Mouse (Mus musculus) embryonic stem cell, embryonic (primary cell): Measurements from ENCODE around the gene Gadd45b.

ENCODE experiments used
- CTCF ChIA-PET, 4 experiments: fragments of 300-600 bp in 2 of 4; fragments of 350-600 bp in 2 of 4; sonication (Branson Sonifier 250); formaldehyde crosslinking; loops; one replicate each; lab custom pipeline; 2022; ENCODE audit warnings: inconsistent platforms in 2 of 4; lab: Charles Lee
- POLR2A ChIA-PET, 4 experiments: fragments of 300-600 bp in 2 of 4; fragments of 350-600 bp in 2 of 4; sonication (Branson Sonifier 250); formaldehyde crosslinking; loops; one replicate each; lab custom pipeline; 2022; ENCODE audit warnings: antibody characterized with exemption in 4 of 4, inconsistent platforms in 1 of 4; lab: Charles Lee

Gene Gadd45b

DNA sequence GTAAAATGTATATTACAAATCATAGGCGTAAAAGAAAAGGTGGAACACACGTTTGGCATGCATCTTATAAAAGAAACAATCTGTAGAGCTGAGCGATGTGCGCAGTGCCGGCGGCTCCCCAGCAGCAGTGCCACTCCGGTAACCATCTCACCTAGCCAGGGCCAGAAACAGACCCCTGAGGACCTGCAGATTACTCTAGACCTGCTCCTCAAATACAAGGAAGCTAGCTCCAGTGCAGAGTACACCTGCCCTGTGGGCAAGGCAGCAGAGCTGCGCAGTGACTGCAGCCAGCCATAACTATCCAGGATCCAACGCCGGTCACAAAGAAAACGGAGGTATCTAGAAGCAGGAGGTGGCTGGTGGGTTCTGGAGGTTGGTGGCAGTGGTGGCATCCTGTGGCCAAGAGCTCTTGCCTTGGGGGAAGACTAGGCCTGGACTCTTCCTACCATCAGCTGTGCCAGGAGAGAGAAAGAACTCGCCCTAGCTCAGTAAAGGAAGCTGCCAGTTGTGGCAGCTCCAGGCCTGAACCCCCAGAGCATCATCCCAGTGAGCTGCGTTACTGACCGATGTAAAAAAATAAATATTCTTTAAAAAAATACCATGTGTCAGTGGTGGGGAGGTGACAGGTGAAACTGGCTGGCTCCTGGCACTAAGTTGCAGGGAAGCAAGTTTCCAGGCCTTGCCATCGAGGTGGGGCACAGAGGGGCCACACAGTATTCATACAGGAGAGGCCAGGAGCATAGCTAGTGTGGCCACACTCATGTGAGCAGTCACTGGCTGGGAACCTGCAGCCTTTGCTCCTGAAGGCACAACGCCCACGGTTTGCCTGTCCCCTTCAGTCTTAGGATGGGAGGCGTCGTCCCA, 28.2 kb upstream of the Gadd45b start:
- ChIA-PET POLR2A (interaction anchor here in 3 of 4 experiments (0.6 to 5.8 kb wide), 28 partner anchors 12 to 391 kb away, joined by 3 to 64 read pairs (median 6); partner anchors contain the start of genes Gadd45b (in 2 of the 3), Lmnb2 (in 2 of the 3), 4930442H23Rik (in 1 of the 3) and Ap3d1 (in 1 of the 3)), CTCF (interaction anchor here (0.6 to 3.0 kb wide), 9 partner anchors 21 to 181 kb away, joined by 3 to 21 read pairs (median 3); partner anchors contain the start of gene Slc39a3 (in 1 of the 4))

DNA sequence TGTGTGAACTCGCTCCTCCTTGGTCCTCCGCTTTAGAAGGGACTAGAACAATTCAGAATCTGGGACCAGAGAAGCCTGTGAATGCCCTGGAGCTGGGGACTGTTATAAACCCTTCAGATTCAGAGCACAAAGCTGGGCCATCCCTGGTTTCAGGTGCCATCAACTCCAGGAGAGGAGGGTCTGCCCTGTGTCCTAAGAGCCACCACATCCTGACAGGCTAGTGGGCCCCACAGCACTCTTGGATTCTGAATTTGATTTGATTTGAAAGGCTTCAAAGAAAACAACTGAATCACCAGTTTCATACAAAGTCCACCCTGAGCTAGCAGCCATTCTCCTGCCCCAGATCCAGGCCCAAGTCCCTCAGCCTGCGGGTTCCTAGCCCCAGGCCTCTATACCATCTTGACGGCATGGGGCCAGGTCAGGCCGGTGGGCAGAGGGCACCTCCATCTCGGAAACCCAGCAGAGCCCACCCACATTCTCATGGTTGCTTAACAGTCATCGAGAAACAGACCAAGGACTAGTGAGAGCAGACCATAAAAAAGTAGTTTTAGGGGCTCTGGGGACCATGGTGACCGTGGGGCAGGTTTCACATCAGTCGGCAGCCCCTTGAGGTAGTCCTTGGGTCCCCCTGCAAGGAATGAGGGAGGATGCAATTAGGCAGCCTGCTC, 27.5 kb upstream of the Gadd45b start:
- ChIA-PET POLR2A (interaction anchor here in 3 of 4 experiments (0.6 to 5.8 kb wide), 12 partner anchors 11 to 281 kb away, joined by 3 to 64 read pairs (median 6); partner anchors contain the start of genes Gadd45b (in 2 of the 3), Lmnb2 (in 2 of the 3) and 4930442H23Rik (in 1 of the 3)), CTCF (interaction anchor here (0.6 to 3.0 kb wide), 5 partner anchors 21 to 155 kb away, joined by 3 to 21 read pairs (median 3); no protein-coding TSS in a partner anchor)

- ChIA-PET POLR2A (interaction anchor here in 2 of 4 experiments (1.2 to 5.8 kb wide), 4 partner anchors 15 to 58 kb away, joined by 4 to 64 read pairs (median 32); partner anchors contain the start of genes Gadd45b (in 2 of the 2) and Lmnb2 (in 1 of the 2)), CTCF (no interaction called here)
Measured at GRCm38 (mm10) chr10:80903282-80903681, 26.6 kb upstream of the Gadd45b start.

GRCm38 (mm10) chr10:80904004-80904693, 25.7 kb upstream of the Gadd45b start:
- ChIA-PET POLR2A (interaction anchor here in 3 of 4 experiments (0.6 to 5.8 kb wide), 24 partner anchors 8 to 272 kb away, joined by 3 to 64 read pairs (median 4); partner anchors contain the start of genes Gadd45b (in 2 of the 3), Lmnb2 (in 2 of the 3), Ap3d1 (in 1 of the 3) and Eef2 (in 1 of the 3)), CTCF (interaction anchor here in 2 of 4 experiments (0.5 to 1.6 kb wide), 5 partner anchors 14 to 156 kb away, joined by 3 to 6 read pairs (median 4); partner anchors contain the start of genes Gadd45b (in 1 of the 2) and Lmnb2 (in 1 of the 2))

GRCm38 (mm10) chr10:80904709-80905108, 25.2 kb upstream of the Gadd45b start:
- CTCF ChIA-PET, result interaction anchor here in 2 of 4 experiments (0.7 to 1.6 kb wide), 5 partner anchors 13 to 179 kb away, joined by 3 to 6 read pairs (median 4); partner anchors contain the start of gene Lmnb2 (in 1 of the 2)

GRCm38 (mm10) chr10:80909375-80910162, 20.3 kb upstream of the Gadd45b start:
- POLR2A ChIA-PET, result interaction anchor here in 2 of 4 experiments (1.0 to 1.9 kb wide), 4 partner anchors 8 to 20 kb away, joined by 3 to 7 read pairs (median 6); partner anchors contain the start of genes Gadd45b (in 2 of the 2) and Lmnb2 (in 1 of the 2)

More at GRCm38 (mm10) chr10:80904709-80905108, 25.2 kb upstream of the Gadd45b start:
- POLR2A ChIA-PET, result interaction anchor here in 3 of 4 experiments (0.6 to 5.8 kb wide), 27 partner anchors 8 to 271 kb away, joined by 3 to 64 read pairs (median 4); partner anchors contain the start of genes Gadd45b (in 2 of the 3), Ap3d1 (in 1 of the 3), Eef2 (in 1 of the 3) and Lmnb2 (in 1 of the 3)

DNA sequence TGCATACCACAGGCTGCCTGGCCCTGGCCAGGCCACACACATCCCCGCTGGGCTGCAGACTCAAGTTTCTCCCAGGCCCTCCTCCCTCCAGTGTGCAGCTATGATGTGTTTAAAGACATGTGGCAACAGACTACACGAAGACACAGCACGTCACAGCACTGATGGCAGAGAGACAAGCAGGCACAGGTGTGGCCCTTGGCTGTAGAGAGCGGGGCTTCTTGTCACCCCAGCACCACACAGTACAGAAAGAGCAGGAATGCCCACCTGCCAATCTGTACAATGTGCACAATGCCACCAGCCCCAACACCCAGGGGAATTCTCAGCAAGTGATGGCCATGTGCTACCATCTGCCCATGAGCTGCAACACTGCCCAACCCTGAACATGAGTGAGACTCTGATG, 18.5 kb upstream of the Gadd45b start:
- CTCF ChIA-PET, result no interaction called here
- POLR2A ChIA-PET, result interaction anchor here in 1 of 4 experiments (1.3 kb wide), 1 partner anchor 26 kb away, joined by 4 read pairs; no protein-coding TSS in a partner anchor

More at GRCm38 (mm10) chr10:80909375-80910162, 20.3 kb upstream of the Gadd45b start:
- CTCF ChIA-PET, result interaction anchor here in 1 of 4 experiments (0.6 kb wide), 2 partner anchors 107 to 534 kb away, joined by 3 to 4 read pairs; no protein-coding TSS in a partner anchor

- POLR2A ChIA-PET, result interaction anchor here in 1 of 4 experiments (0.8 kb wide), 1 partner anchor 23 kb away, joined by 3 read pairs; no protein-coding TSS in a partner anchor
- CTCF ChIA-PET, result no interaction called here
Measured at GRCm38 (mm10) chr10:80911891-80912290, 18.0 kb upstream of the Gadd45b start.

GRCm38 (mm10) chr10:80913364-80914011, 16.4 kb upstream of the Gadd45b start:
- ChIA-PET CTCF (interaction anchor here in 2 of 4 experiments (0.6 to 0.7 kb wide), 4 partner anchors 19 to 390 kb away, joined by 3 to 9 read pairs (median 3); no protein-coding TSS in a partner anchor), POLR2A (interaction anchor here in 2 of 4 experiments (1.0 to 24.6 kb wide), 6 partner anchors 9 to 86 kb away, joined by 3 to 1108 read pairs (median 4); partner anchors contain the start of gene Gadd45b (in 2 of the 2))

DNA sequence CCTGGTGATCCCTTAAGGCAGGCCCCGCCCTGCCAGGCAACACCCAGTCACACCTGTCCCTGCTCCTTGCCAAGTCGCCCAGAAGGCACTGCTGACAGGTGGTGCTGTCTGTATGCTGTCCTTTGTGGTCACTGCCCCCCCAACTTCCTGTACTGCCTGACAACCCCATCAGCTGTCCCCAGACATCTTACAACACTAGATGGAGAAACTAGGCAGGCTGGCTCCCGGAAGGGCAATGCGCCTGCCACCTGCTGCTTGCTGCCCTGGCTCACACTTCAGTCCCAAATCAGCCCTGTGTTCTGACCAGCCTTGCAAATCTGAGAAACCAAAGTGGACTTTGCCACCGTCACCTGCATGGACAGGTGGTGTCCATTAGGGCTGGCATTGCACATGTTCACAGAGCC, 15.6 kb upstream of the Gadd45b start:
- CTCF ChIA-PET, result interaction anchor here in 1 of 4 experiments (1.7 kb wide), 1 partner anchor 33 kb away, joined by 5 read pairs; no protein-coding TSS in a partner anchor
- POLR2A ChIA-PET, result interaction anchor here in 2 of 4 experiments (0.6 to 24.6 kb wide), 6 partner anchors 9 to 87 kb away, joined by 3 to 1108 read pairs (median 4); partner anchors contain the start of gene Gadd45b (in 2 of the 2)

DNA sequence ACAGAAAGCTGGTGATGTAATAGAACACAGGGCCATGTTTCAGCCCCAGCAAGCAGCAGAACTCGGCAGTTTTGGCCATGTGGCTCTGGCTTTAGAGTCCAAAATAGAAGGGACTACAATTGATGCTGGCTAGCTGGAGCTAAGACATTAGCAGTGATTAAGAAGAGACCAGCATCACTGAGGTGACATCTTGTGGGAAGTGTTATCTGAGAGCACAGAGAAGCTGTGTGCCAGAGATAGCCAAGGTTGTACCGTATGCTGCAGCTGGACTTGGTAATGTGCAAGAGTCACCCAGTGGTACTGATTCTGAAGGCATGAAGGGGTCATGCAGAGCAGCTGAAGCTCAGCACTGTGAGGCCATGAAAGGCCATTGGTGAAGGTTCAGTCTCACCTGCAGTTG, 14.6 kb upstream of the Gadd45b start:
- ChIA-PET CTCF (interaction anchor here in 1 of 4 experiments (1.7 kb wide), 1 partner anchor 34 kb away, joined by 5 read pairs; no protein-coding TSS in a partner anchor), POLR2A (interaction anchor here (0.5 to 24.6 kb wide), 8 partner anchors 8 to 60 kb away, joined by 3 to 1108 read pairs (median 8); partner anchors contain the start of gene Gadd45b (in 3 of the 4))

DNA sequence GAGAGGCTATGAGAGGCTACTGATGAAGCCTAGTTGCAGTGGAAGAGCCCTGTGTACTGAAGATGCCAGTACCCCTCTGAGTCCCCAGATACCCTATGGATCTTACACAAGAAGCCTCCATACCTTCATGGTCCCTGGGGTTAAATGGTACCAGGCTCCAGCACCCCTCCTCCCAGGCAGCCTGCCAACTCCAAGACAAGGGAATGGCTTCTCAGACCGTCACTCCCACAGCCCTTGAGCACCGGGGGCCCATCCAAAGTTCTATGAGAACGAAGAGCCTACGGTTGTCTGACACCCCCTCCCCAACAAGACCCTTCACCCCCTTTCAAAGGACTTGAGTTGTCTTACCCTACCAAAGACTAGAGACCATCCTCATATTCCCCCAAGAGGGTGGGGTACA, 14.1 kb upstream of the Gadd45b start:
- CTCF ChIA-PET, result interaction anchor here in 3 of 4 experiments (0.5 to 1.7 kb wide), 5 partner anchors 34 to 397 kb away, joined by 3 to 18 read pairs (median 5); no protein-coding TSS in a partner anchor
- POLR2A ChIA-PET, result interaction anchor here in 3 of 4 experiments (0.6 to 24.6 kb wide), 8 partner anchors 9 to 34 kb away, joined by 3 to 1108 read pairs (median 8); partner anchors contain the start of gene Gadd45b (in 3 of the 3)

GRCm38 (mm10) chr10:80917336-80917778, 12.5 kb upstream of the Gadd45b start:
- POLR2A ChIA-PET, result interaction anchor here (0.5 to 24.6 kb wide), 70 partner anchors 8 to 888 kb away, joined by 3 to 1108 read pairs (median 4); partner anchors contain the start of genes Timm13 (in 4 of the 4), Gadd45b (in 3 of the 4), Map2k2 (in 2 of the 4) and Eef2 (in 1 of the 4)
- CTCF ChIA-PET, result interaction anchor here (0.5 to 2.5 kb wide), 29 partner anchors 9 to 362 kb away, joined by 3 to 18 read pairs (median 5); partner anchors contain the start of gene Gadd45b (in 1 of the 4)

DNA sequence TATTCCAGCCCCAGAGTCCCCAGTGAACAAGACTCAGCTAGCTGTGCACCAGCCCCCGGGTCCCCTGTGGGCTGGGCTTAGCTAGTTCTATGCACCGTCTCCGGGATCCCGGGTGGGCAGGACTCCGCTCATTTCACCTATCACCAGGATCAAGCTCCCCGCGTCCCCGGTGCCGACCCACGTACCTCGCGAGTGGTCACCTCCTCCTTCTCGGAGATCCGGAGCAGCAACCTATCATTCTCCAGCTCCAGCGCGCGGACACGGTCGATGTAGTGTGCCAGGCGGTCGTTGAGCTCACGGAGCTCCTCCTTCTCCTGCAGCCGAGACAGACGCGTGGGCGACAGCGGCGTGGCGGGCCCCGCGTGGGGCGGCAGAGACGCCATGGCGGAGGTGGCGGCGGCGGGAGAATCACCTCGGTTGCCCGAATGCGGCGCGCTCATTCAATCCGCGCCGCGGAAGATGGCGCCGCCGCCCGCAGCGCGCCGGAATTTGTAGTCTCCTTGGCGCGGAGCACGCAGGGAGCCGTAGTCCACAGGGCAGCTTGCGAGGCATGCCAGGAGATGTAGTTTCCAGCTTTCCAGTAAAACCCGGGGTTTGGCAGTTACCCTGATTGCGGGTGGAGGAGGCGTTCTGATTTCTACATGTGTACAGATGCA, 12.0 kb upstream of the Gadd45b start, which contains the start of gene Lmnb2:
TSS of gene Lmnb2 (minus strand) at position 467 of the 656 bp plus-strand sequence.
- POLR2A ChIA-PET, result interaction anchor here (0.5 to 24.6 kb wide), 58 partner anchors 8 to 605 kb away, joined by 3 to 1108 read pairs (median 4); partner anchors contain the start of genes Timm13 (in 4 of the 4), Gadd45b (in 3 of the 4), Map2k2 (in 2 of the 4) and Eef2 (in 1 of the 4)
- CTCF ChIA-PET, result interaction anchor here (0.5 to 2.5 kb wide), 24 partner anchors 9 to 171 kb away, joined by 3 to 15 read pairs (median 5); partner anchors contain the start of gene Gadd45b (in 1 of the 4)
